Mouse (Mus musculus) spleen, adult 2 months (tissue): ENCODE measurements at regions not wholly inside any gene's neighbourhood (a gene's known extent, or its start where the extent isn't known, plus 50 kb on each side); places are given as distances from the start of the nearest gene placed in this dataset.

Source experiments
- CTCF ChIP-seq: fragments of 200-500 bp; IDR thresholded peaks from 2 replicates; pipeline ENCODE4 v1.5.1; 2011; ENCODE audit warnings: mild to moderate bottlenecking, inconsistent platforms; ENCODE audit not compliant: insufficient read depth, insufficient read length, insufficient replicate concordance; ENCODE audit errors: extremely low read depth
- POLR2A ChIP-seq: fragments of 200-500 bp; IDR thresholded peaks from 2 replicates; pipeline ENCODE4 v1.6.1; 2011; ENCODE audit warnings: low read depth, low read length, inconsistent platforms

DNA sequence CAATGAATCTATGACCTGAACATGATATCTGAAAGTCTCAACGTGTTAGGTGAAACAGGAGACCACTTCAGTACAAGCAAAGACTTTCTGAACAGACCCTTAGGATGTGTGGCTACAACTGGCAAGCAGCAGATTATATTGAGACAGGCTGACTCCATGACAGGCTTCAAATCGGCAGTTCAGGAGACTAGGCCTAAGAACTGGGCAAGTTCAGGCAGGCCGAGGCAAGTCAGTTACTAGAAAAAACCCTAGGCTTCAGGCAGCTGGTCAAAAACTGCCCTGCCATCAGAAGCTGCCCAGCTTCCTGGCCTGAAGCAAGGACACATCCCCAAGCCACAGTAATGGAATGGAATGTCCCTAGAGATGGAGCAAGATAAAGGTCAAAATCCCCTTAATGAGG lies 140.6 kb downstream of the Olfr721-ps1 start:
- no peak for TF ChIP-seq POLR2A
- no peak for TF ChIP-seq CTCF
